Mouse (Mus musculus) megakaryocyte, adult 5-6 weeks (primary cell): ENCODE measurements around the gene Jakmip3. TPM values are rescaled to one million over a fixed set of nuclear protein-coding genes. Genes with fewer than 3 reads are reported as not detected.

Experiments
- total RNA-seq, 2 experiments: library from RNA; stranded (forward) in 1 of 2; stranded (reverse) in 1 of 2; fragments of 153-499, 151-499 nt in 1 of 2; fragments of 221-1000, 200-1000 nt in 1 of 2; gene quantifications; 2 replicates each; pipeline versions ENCODE4 v1.2.3 to v1.2.4; 2015 to 2017

The Jakmip3 gene
- total RNA-seq, 2 experiments from 2014 or later = 0.07 TPM; not detected in 1

Other genes starting within 250 kb of the Jakmip3 start
- 33.2 and 36.6 TPM in 2 replicates for gene Ppp2r2d, start 94.7 kb upstream of the Jakmip3 start, total RNA-seq (2015)
- gene Ppp2r2d, start 94.7 kb upstream of the Jakmip3 start, total RNA-seq (2017) = 30.9 and 33.5 TPM in 2 replicates
- gene Mapk1ip1, start 94.5 kb upstream of the Jakmip3 start, total RNA-seq (2015) = 9.1 and 14.6 TPM in 2 replicates
- gene Mapk1ip1, start 94.5 kb upstream of the Jakmip3 start, total RNA-seq (2017) = 9.2 and 10.1 TPM in 2 replicates
- 18.5 and 22.7 TPM in 2 replicates for gene Bnip3, start 31.2 kb upstream of the Jakmip3 start, total RNA-seq (2015)
- 13.1 and 22.2 TPM in 2 replicates for gene Bnip3, start 31.2 kb upstream of the Jakmip3 start, total RNA-seq (2017)
- gene Dpysl4, start 145.3 kb downstream of the Jakmip3 start, total RNA-seq (2015) = not detected in 2 replicates
- not detected in 2 replicates for gene Dpysl4, start 145.3 kb downstream of the Jakmip3 start, total RNA-seq (2017)